Mouse (Mus musculus) embryonic facial prominence, embryonic 12.5 days (tissue): Measurements from ENCODE around the gene Phf14. TPM values are rescaled to one million over a fixed set of nuclear protein-coding genes. Genes with fewer than 3 reads are reported as not detected.

ENCODE experiments used
- ATAC-seq: fragments of 200-750 bp; cut with Nextera tagmentation; 2 replicates; pipeline ENCODE4 v1.8.0; 2017; ENCODE audit not compliant: insufficient number of reproducible peaks, insufficient read depth, low FRiP score, low TSS enrichment
- H3K27ac ChIP-seq: fragments of 300-500 bp; sonication (generic); 2 replicates; pipeline ENCODE4 v1.5.1; 2016; ENCODE audit warnings: mild to moderate bottlenecking
- H3K27me3 ChIP-seq: fragments of 300-500 bp; sonication (generic); 2 replicates; pipeline ENCODE4 v1.6.1; 2016; ENCODE audit warnings: mild to moderate bottlenecking, moderate library complexity
- H3K36me3 ChIP-seq: fragments of 300-500 bp; sonication (generic); 2 replicates; pipeline ENCODE4 v1.6.1; 2016; ENCODE audit warnings: mild to moderate bottlenecking
- H3K4me1 ChIP-seq: fragments of 300-500 bp; sonication (generic); 2 replicates; pipeline ENCODE4 v1.6.1; 2016
- H3K4me2 ChIP-seq: fragments of 300-500 bp; sonication (generic); replicated peaks from 2 replicates; pipeline ENCODE4 v1.6.1; 2016; ENCODE audit warnings: mild to moderate bottlenecking, moderate library complexity
- H3K4me3 ChIP-seq: fragments of 300-500 bp; sonication (generic); 2 replicates; pipeline ENCODE4 v1.5.1; 2016; ENCODE audit warnings: mild to moderate bottlenecking
- H3K9ac ChIP-seq: fragments of 300-500 bp; sonication (generic); 2 replicates; pipeline ENCODE4 v1.6.1; 2016; ENCODE audit warnings: mild to moderate bottlenecking, moderate library complexity
- H3K9me3 ChIP-seq: fragments of 300-500 bp; sonication (generic); 2 replicates; pipeline ENCODE4 v1.6.1; 2016; ENCODE audit warnings: mild to moderate bottlenecking, moderate library complexity
- WGBS: fragments of 180-500 bp; shearing (Covaris S2); methylation state at CpG from one replicate; pipeline ENCODE4 v1.1.7; 2016; 5-methylcytosine and 5-hydroxymethylcytosine counted together
- polyA plus RNA-seq: library from polyadenylated mRNA; unstranded; fragments of >200 nt; fragmentation: Nextera tagmentation; extraction: Ambion mirVana; gene quantifications from 2 replicates; pipeline ENCODE4 v1.2.1, GENCODE M21; 2016

Gene Phf14
- polyA plus RNA-seq, 1 experiment from 2014 or later, result 110 TPM

- 89% methylated on average over 4 of the region's 4 CpGs for WGBS
- ATAC-seq, result no peak
- no peak overlapping the region for H3K27ac ChIP-seq
- H3K9ac ChIP-seq, result no peak overlapping the region
- H3K4me2 ChIP-seq, result no peak overlapping the region
- H3K4me1 ChIP-seq, result no peaks in the 10 kb centered on the region
- H3K36me3 ChIP-seq, result peaks cover 9% of the 10 kb centered on the region
- no peaks in the 10 kb centered on the region for H3K27me3 ChIP-seq
- H3K4me3 ChIP-seq, result no peak overlapping the region
- no peaks in the 10 kb centered on the region for H3K9me3 ChIP-seq
Measured at GRCm38 (mm10) chr6:12021480-12021879, 113.9 kb downstream of the Phf14 start.

DNA sequence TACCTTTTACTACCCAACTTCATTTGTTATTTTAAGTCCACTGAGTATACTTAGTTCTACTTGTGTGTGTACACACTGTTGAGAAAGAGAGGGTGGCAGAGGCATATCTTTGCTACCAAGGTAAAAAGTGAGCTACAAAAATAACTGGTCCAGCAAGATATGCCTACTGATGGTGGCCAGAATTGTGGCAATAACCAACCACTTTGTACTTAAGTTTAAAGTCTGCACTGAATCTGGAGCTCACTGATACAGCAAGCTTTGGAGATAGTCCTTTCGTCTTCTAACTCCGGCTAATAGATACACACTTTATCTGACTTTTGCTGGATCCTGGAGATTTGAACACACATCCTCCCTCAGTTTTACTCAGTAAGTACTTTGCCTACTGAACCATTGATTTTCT is 115.8 kb downstream of the Phf14 start:
- no peak overlapping the region for H3K4me2 ChIP-seq
- H3K36me3 ChIP-seq, result peaks cover 9% of the 10 kb centered on the region
- no peak overlapping the region for H3K4me3 ChIP-seq
- no peak for ATAC-seq
- H3K27ac ChIP-seq, result no peak overlapping the region
- no peaks in the 10 kb centered on the region for H3K4me1 ChIP-seq
- 88% methylated on average over 2 of the region's 2 CpGs for WGBS
- H3K9ac ChIP-seq, result no peak overlapping the region
- no peaks in the 10 kb centered on the region for H3K9me3 ChIP-seq
- H3K27me3 ChIP-seq, result no peaks in the 10 kb centered on the region

GRCm38 (mm10) chr6:12026804-12027537 is 119.4 kb downstream of the Phf14 start:
- Histone ChIP-seq H3K9me3 (no peaks in the 10 kb centered on the region), H3K9ac (no peak overlapping the region), H3K4me3 (no peak overlapping the region), H3K27ac (no peak overlapping the region), H3K27me3 (no peaks in the 10 kb centered on the region), H3K4me1 (no peaks in the 10 kb centered on the region), H3K36me3 (no peaks in the 10 kb centered on the region), H3K4me2 (no peak overlapping the region)
- ATAC-seq, result no peak
- 93% methylated on average over 2 of the region's 2 CpGs for WGBS

GRCm38 (mm10) chr6:12034561-12034960 is 127.0 kb downstream of the Phf14 start:
- Histone ChIP-seq H3K27ac (no peak overlapping the region), H3K9me3 (no peaks in the 10 kb centered on the region), H3K4me3 (no peak overlapping the region), H3K27me3 (no peaks in the 10 kb centered on the region), H3K4me1 (no peaks in the 10 kb centered on the region), H3K36me3 (0 out of 2 replicates have a peak, but pooled peaks cover under 1% of the 10 kb centered on the region), H3K9ac (no peak overlapping the region), H3K4me2 (no peak overlapping the region)
- WGBS, result 76% methylated on average over 4 of the region's 4 CpGs
- no peak for ATAC-seq

- no peak for ATAC-seq
- no peak overlapping the region for H3K9ac ChIP-seq
Measured at GRCm38 (mm10) chr6:12038268-12038667, 130.7 kb downstream of the Phf14 start.

DNA sequence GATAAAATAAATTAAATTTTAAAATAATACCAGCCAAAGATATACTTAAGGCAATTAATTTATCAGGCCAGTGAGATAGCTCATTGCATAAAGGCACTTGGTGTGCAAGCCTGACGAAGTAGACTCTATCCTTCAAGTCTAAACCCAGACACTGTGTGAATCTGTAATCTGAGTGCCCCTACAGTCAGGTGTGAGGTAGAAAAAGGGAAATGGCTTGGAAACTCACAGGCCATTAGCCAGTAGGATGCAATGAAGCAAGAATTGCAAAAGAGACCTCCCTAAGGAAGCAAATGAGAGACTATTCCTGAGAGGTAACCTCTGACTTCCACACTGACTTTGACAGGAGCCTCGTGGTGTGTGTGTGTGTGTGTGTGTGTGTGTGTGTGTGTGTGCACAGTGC is 145.3 kb downstream of the Phf14 start:
- no peaks in the 10 kb centered on the region for H3K9me3 ChIP-seq
- no peak overlapping the region for H3K27ac ChIP-seq
- H3K4me1 ChIP-seq, result no peaks in the 10 kb centered on the region
- 90% methylated on average over 2 of the region's 2 CpGs for WGBS
- no peak overlapping the region for H3K4me3 ChIP-seq
- no peak overlapping the region for H3K4me2 ChIP-seq
- no peaks in the 10 kb centered on the region for H3K27me3 ChIP-seq
- H3K36me3 ChIP-seq, result peaks cover 7% of the 10 kb centered on the region; the same call in 1 of the 2 replicates
- H3K9ac ChIP-seq, result no peak overlapping the region
- no peak for ATAC-seq

More at GRCm38 (mm10) chr6:12038268-12038667, 130.7 kb downstream of the Phf14 start:
- 81% methylated on average over 7 of the region's 7 CpGs for WGBS
- H3K27ac ChIP-seq, result no peak overlapping the region
- no peaks in the 10 kb centered on the region for H3K27me3 ChIP-seq
- H3K9me3 ChIP-seq, result no peaks in the 10 kb centered on the region
- H3K4me2 ChIP-seq, result no peak overlapping the region
- 0 out of 2 replicates have a peak, but pooled peaks cover 2% of the 10 kb centered on the region for H3K36me3 ChIP-seq
- H3K4me1 ChIP-seq, result no peaks in the 10 kb centered on the region
- no peak overlapping the region for H3K4me3 ChIP-seq

- no peaks in the 10 kb centered on the region for H3K9me3 ChIP-seq
- H3K27ac ChIP-seq, result no peak overlapping the region
- H3K4me3 ChIP-seq, result no peak overlapping the region
- WGBS, result 68% methylated on average over 3 of the region's 3 CpGs
- H3K27me3 ChIP-seq, result no peaks in the 10 kb centered on the region
- H3K4me1 ChIP-seq, result no peaks in the 10 kb centered on the region
- ATAC-seq, result no peak
- H3K4me2 ChIP-seq, result no peak overlapping the region
- H3K9ac ChIP-seq, result no peak overlapping the region
- 0 out of 2 replicates have a peak, but pooled peaks cover 4% of the 10 kb centered on the region for H3K36me3 ChIP-seq
Measured at GRCm38 (mm10) chr6:12054149-12054548, 146.5 kb downstream of the Phf14 start.

DNA sequence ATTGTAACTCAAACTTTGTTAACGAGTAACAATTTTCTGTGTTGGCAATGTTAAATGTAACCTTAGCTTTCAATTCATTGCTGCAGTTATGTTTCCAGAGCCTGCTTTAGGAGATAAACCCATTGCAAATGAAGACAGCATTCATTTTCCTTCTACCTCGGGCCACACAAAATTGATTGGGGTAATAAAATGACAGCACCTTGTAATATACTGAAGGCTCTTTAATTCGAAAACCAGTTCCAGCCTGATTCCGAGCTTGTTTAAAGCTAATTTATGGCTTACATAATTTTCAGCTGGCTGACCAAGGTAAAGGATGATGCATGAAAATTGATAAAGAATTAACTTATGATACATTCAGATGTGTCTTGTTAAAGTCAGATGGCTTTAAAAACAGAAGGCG is 151.1 kb downstream of the Phf14 start:
- no peaks in the 10 kb centered on the region for H3K9me3 ChIP-seq
- no peak for ATAC-seq
- no peaks in the 10 kb centered on the region for H3K4me1 ChIP-seq
- H3K27ac ChIP-seq, result no peak overlapping the region
- H3K4me2 ChIP-seq, result no peak overlapping the region
- no peaks in the 10 kb centered on the region for H3K27me3 ChIP-seq
- H3K9ac ChIP-seq, result no peak overlapping the region
- peaks cover 6% of the 10 kb centered on the region; the same call in 1 of the 2 replicates for H3K36me3 ChIP-seq
- no peak overlapping the region for H3K4me3 ChIP-seq
- WGBS, result 90% methylated on average over 5 of the region's 5 CpGs

GRCm38 (mm10) chr6:12059971-12060370 is 152.4 kb downstream of the Phf14 start:
- Histone ChIP-seq H3K9me3 (no peaks in the 10 kb centered on the region), H3K27ac (no peak overlapping the region), H3K4me3 (no peak overlapping the region), H3K9ac (no peak overlapping the region), H3K4me2 (no peak overlapping the region), H3K4me1 (no peaks in the 10 kb centered on the region), H3K36me3 (peaks cover 5% of the 10 kb centered on the region; the same call in 1 of the 2 replicates), H3K27me3 (no peaks in the 10 kb centered on the region)
- WGBS, result 90% methylated on average over 7 of the region's 7 CpGs
- ATAC-seq, result no peak

DNA sequence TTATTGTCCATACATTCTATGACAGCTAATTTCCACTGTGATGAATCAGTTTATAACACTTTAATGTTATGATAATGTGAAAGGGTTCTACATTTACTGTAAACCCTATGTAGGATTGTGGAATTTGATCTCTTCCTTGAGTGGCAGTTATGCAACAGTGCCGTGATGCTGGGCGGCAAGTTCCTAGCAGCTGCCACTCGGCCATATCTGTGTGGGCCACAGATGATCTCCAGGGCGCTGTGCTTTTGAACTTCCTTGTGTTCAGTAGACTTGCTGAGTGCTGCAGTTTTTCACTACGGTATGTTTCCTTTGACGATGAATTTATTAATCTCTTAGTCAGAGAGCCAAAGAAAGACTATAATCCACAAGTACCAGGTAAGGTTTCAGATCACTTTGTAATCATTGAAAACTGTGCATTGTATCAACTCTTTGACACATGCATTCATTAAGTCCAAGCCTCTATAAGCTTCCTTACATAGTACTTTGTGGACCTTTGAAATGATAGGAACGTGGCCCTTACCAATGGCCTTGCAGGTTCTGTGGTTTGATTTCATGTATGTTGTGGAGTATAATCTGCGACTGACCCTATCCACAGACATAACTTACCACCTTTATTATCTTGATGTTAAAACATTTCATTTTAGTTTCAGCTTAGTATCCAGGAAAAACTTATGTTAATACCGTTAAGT is 153.0 kb downstream of the Phf14 start:
- Histone ChIP-seq H3K9me3 (no peaks in the 10 kb centered on the region), H3K36me3 (peaks cover 5% of the 10 kb centered on the region; the same call in 1 of the 2 replicates), H3K4me1 (no peaks in the 10 kb centered on the region), H3K4me3 (no peak overlapping the region), H3K27me3 (no peaks in the 10 kb centered on the region), H3K9ac (no peak overlapping the region), H3K4me2 (no peak overlapping the region), H3K27ac (no peak overlapping the region)
- WGBS, result 87% methylated on average over 9 of the region's 9 CpGs
- ATAC-seq, result no peak

DNA sequence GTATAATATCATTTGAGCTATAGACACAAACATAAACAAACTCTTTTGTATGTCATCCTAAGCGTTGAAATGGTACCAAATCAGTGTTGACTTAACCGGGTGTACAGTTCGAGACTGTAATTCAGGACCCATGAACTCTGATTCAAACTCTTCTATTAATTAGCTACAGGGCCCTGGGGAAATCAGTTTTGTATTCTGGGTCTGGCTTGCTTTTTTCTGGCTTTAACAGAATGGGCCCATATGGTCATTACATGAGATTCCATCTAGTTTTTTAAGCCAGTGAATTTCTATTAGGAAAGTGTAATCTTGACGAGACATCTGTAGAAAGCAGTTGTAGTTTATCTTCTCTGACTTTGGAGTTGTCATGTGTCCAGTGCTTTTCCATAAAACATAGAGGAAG is 160.3 kb downstream of the Phf14 start:
- no peak overlapping the region for H3K4me2 ChIP-seq
- H3K9me3 ChIP-seq, result no peaks in the 10 kb centered on the region
- ATAC-seq, result no peak
- 86% methylated on average over 4 of the region's 4 CpGs for WGBS
- no peak overlapping the region for H3K9ac ChIP-seq
- no peaks in the 10 kb centered on the region for H3K4me1 ChIP-seq
- no peak overlapping the region for H3K27ac ChIP-seq
- no peak overlapping the region for H3K4me3 ChIP-seq
- H3K27me3 ChIP-seq, result no peaks in the 10 kb centered on the region
- peaks cover 5% of the 10 kb centered on the region; the same call in 1 of the 2 replicates for H3K36me3 ChIP-seq

- Histone ChIP-seq H3K36me3 (peaks cover 3% of the 10 kb centered on the region; the same call in 1 of the 2 replicates), H3K9ac (no peak overlapping the region), H3K4me3 (no peak overlapping the region), H3K9me3 (no peaks in the 10 kb centered on the region), H3K27me3 (no peaks in the 10 kb centered on the region), H3K4me1 (no peaks in the 10 kb centered on the region), H3K27ac (no peak overlapping the region), H3K4me2 (no peak overlapping the region)
- no peak for ATAC-seq
- WGBS, result 81% methylated on average over 2 of the region's 2 CpGs
Measured at GRCm38 (mm10) chr6:12069357-12069756, 161.7 kb downstream of the Phf14 start.
